Mouse (Mus musculus) MN1 (cell line): ENCODE data around the gene Hmox1.

Experiments used
- DNase-seq: peaks from one replicate; pipeline ENCODE4 v3.0.0-alpha.2; 2016; ENCODE audit warnings: low spot score

Hmox1 gene

GRCm38 (mm10) chr8:75088989-75089881 is 4.2 kb upstream of the Hmox1 start:
- DNase-seq = peak; percentile 85

DNA sequence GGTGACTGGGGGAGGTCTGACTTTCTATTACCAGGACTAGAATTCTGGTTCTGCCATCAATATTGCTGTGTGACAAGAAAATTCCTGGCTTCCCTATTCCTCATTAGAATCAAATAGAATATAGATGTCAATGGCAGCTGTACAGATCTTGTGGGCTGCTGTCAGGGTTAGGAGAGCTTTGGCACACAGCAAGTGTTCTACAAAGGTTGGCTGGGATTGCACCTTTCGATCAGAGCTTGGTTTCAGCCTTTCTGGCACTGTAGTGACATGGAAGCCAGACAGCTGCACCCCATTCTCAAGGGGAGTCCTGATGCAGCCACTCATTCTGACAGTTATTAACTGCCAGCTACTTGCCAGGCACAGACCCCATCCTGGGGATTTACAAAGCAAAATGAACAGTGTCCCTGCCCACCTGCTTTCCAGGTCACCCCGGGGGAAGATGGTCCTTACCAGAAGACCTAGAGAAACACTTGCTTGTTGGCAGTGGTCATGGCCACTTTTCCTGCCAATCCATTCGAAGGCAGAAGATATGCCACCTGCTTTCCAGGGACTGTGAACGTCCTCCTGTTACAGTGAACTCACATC is 2.5 kb upstream of the Hmox1 start:
- no peak for DNase-seq

- DNase-seq = no peak
Observed at GRCm38 (mm10) chr8:75102956-75103355, 9.5 kb downstream of the Hmox1 start.

GRCm38 (mm10) chr8:75103376-75103878 is 10.0 kb downstream of the Hmox1 start:
- DNase-seq = no peak

DNA sequence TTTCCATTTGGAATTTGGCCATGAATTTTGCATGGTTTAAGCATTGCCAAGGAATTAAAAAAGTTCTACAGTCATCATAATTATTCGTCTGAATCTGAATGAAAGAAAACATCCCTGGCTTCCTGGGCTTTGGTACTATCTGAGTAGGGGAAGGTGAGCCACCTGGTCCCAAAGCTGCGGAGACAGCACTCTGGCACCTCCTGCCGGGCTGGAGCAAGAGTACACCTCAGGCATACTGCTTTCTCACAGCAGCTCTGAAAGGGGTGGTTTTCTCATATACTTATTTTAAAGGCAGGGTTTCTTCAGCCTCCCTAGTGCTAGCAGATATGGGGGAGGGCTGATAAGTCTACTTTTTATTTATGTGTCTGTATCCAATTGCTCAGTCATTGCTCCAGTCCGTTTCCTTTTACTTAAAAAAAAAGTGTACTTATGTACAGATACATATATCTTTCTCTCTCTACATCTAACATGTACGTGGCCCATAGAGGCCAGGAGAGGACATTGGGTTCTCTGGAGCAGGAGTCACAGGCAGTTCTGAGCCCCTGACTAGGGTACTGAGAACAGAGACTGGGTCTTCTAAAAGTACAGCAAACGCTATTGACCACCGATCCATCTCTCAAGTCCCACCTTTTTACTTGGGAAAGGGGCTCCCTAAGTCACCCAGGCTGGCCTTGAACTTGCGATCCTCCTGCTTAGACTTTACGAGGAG is 15.3 kb downstream of the Hmox1 start:
- DNase-seq = peak; percentile 89

DNA sequence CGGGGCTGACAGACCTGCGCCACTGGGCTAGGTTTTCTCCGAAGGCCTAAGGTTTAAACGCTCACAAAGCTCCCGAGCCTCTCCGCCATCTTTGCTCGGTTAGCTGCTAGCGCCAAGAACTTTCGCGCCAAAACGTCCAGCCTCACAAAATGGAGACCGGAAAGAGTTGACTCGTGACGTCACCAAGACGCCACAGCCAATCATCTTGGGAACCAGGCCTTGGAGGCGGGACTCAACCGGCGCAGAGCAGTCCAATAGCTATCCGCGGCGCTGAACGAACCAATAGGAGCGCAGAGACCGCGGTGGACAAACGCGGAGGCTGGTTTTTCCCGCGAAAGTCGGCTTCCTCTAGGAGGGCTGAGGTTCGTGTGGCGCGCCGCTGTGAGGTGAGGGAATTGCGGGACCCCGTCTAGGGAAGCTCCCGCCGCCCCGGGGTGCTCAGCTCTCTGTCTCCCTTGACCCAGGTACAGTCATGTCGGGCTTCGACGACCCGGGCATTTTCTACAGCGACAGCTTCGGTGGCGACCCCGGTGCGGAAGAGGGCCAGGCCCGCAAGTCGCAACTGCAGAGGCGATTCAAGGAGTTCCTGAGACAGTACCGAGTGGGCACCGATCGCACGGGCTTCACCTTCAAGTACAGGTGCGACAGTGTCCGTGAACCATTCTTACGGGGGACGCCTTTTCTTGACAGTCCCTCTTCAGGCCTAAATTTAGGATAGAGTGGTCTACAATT is 16.0 kb downstream of the Hmox1 start, which contains the start of gene Mcm5:
Gene Mcm5, plus strand, starts transcription at position 334 of the 732 bp plus-strand sequence.
- peak; percentile 100 for DNase-seq

DNA sequence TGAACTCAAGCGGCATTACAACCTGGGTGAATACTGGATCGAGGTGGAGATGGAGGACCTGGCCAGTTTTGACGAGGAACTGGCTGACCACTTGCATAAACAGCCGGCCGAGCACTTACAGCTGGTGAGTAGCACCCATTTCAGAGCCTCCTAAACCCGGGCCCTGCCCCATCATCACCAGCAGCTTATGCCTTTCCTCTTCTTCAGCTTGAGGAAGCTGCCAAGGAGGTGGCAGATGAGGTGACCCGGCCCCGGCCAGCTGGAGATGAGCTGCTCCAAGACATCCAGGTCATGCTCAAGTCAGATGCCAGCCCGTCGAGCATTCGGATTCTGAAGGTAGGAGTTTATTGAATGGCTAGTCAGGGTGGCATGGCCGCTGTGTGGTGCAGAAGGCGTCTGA is 16.7 kb downstream of the Hmox1 start:
- peak; percentile 15 for DNase-seq

DNA sequence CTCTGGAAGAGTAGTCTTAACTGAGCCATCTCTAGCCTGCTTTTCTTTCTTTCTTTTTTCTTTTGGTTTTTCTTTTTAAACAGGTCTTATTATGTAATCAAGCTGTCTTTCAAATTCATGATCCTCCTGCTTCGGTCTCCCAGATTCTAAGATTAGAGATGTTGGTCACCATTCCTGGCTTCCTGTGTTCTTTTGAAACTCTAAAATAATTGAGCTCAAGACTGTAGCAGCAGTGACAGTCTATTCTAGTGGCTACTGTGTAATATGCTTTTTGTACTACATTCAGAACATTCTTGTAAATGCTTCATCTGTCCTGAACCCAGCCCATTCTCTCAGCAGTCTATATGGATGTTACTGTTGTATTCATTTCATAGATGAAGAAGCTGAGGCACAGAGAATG is 25.1 kb downstream of the Hmox1 start:
- no peak for DNase-seq

DNA sequence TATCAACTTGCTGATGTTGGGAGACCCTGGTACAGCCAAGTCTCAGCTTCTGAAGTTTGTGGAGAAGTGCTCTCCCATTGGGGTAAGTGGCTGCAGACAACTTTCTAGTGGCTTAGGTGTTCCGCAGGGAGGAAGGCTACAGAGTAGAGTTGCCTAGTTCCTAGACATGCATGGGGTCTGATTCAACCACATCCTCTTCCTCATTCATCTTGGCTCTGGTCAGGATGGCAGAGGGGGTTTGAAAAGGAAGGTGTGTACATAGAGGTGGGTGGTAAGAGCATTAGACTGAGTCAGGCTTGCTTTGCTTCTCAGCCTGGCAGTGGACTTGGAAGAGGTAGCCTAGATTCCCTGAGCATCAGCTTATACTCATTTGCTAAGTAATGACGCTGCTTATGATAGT is 25.9 kb downstream of the Hmox1 start:
- DNase-seq = no peak

DNA sequence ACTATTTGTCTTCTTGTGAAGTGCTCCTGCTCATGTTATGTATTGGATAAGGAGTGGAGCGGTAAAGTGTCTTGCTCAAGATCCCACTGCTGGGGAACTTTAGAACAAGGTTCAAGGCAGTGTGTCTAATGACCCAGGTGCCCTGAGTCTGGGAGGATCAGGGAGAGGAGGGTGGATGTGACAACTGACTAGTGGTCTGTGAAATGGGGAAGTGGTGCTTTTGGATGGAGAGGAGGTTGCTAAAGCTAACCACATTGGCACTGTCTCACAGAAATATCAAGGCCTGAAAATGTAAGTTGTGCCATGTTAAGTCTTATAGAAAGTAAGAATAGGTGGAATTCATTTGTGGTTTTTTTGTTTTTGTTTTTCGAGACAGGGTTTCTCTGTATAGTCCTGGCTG is 26.3 kb downstream of the Hmox1 start:
- DNase-seq = no peak

DNA sequence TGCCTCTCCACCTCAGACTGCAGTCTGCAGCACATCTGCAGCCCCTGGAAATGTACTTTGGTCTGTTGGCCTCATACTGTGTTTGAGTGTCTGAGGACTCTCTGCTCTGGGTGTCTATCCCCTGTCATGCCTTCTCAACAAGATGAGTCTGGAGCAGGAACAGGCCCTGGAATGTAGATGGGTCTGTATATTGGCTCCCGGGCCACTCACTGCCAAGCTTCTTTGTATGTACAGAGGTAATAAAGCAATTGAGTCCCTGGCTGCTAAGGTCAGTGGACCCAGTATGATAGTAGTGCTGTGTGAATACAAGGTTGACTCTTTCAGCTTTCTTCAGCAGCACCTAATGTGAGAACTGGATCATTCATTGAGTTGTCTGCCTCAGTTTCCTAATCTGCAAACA is 34.0 kb downstream of the Hmox1 start:
- DNase-seq = no peak

- DNase-seq = peak; percentile 28
Observed at GRCm38 (mm10) chr8:75132485-75132884, 39.1 kb downstream of the Hmox1 start.

- DNase-seq = no peak
Observed at GRCm38 (mm10) chr8:75133399-75133798, 40.0 kb downstream of the Hmox1 start.

DNA sequence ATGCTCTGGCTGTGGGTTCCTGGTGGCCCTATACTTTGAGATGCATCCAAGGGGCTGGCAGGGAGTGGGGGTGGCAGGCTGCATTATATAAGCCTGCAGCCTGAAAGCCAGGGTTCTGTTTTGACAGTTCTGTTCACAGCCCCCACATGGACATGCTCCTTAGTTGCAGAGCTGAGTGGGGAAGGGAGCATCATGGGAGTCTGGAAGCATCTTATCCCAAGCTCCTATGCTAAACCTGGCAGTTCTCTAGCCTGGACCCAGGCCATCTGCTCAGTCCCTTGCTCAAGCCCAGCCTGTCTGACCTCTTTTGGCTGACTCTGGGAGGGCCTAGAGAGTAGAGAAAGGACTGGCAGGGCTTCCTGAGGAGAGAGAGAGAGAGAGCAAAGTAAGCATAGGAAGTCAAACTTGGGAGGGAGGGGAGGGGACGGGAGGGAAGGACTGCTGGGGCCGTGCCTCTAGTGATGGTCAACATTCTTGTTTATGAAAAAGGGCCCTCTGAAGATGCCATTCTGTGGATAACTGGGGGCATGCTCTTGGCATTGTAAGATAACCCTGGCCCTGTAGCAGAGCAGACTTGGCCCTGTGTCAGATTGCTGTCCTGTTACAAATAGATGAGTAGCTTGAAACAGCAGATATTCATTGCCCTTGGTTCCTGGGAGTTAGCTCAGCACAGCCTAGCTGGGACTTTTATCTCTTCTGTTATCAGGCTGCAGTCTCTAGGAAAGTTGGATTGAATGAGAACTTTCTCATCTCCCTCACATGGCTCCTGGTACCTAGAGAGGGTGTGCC is 41.4 kb downstream of the Hmox1 start:
- DNase-seq = no peak

- DNase-seq = no peak
Observed at GRCm38 (mm10) chr8:75135756-75136155, 42.3 kb downstream of the Hmox1 start.

- DNase-seq = no peak
Observed at GRCm38 (mm10) chr8:75136256-75136655, 42.8 kb downstream of the Hmox1 start.

DNA sequence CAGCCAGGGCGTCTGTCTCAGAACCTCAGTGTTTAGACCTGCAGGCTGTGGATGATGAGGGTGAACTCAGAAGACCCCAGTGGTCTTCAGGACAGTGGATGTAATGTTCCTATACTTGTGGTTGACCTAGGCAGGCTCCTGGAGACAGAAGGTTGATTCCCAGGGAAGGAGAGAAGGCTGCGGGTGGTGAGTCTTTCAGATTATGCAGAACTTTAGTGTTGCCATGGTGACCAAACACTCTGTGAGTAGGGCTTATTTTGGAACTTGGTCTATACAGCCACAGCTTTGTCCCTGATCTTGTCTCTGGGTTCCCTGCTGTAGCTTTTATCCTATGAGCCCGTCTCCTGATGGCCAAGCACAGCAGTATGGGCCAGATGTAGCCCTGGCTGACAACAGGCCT is 44.1 kb downstream of the Hmox1 start:
- no peak for DNase-seq
